Mouse (Mus musculus): Measurements from ENCODE around the gene Ccnd3.

- TF ChIP-seq CTCF (IDR thresholded peaks at IDR 0.05), result peak; percentile 14; the same call in 1 of the 2 replicates
- TF ChIP-seq EP300 (IDR thresholded peaks at IDR 0.05), result no peak
These were observed 125.1 kb downstream of the Ccnd3 start for GRCm38 (mm10) chr17:47629717-47630677.
